Mouse (Mus musculus): ENCODE data around the gene Wdr66. TPM values are rescaled to one million over a fixed set of nuclear protein-coding genes. Genes with fewer than 3 reads are reported as not detected.
A peak's percentile ranks its signal among the peaks of the same experiment; 100 is the strongest.

The Wdr66 gene
- total and polyA plus RNA-seq, 3 experiments, result 0.52 to 2.0 (median 0.65) TPM

- H3K4me3 ChIP-seq, result no peak overlapping the region
- H3K4me1 ChIP-seq (ENCODE audit: control insufficient read depth, insufficient read depth, low read length), result peaks cover 4% of the 10 kb centered on the region
- H3K9ac ChIP-seq (ENCODE audit: low read depth, low read length), result no peak overlapping the region
- 83% methylated on average over 6 of the region's 6 CpGs for WGBS
- DNase-seq, result no peak
- no peaks in the 10 kb centered on the region for H3K27me3 ChIP-seq (ENCODE audit: control insufficient read depth, insufficient read depth, low read length)
- H3K36me3 ChIP-seq (ENCODE audit: control insufficient read depth, insufficient read depth, low read length), result no peaks in the 10 kb centered on the region
- H3K79me2 ChIP-seq (replicated peaks; ENCODE audit: control insufficient read depth, insufficient read depth, low read length), result no peaks in the 10 kb centered on the region
- intact Hi-C loops (cut with DNase I), result loop anchor here (1.0 to 2.0 kb wide), 3 partner anchors 19 to 123 kb away; partner anchors contain the start of gene Mlxip
- TF ChIP-seq POLR2A (IDR thresholded peaks at IDR 0.05; ENCODE audit: insufficient read depth, low read depth, low read length) (no peak), CTCF (IDR thresholded peaks at IDR 0.05) (no peak), EP300 (IDR thresholded peaks at IDR 0.05; ENCODE audit: insufficient read depth, low read depth, low read length) (no peak)
- H3K27ac ChIP-seq, result no peak overlapping the region; the same call in 1 of the 2 replicates
These were observed 124.0 kb downstream of the Wdr66 start for GRCm38 (mm10) chr5:123375793-123376452.

GRCm38 (mm10) chr5:123376569-123376968 lies 124.7 kb downstream of the Wdr66 start:
- Histone ChIP-seq H3K27me3 (ENCODE audit: control insufficient read depth, insufficient read depth, low read length) (no peaks in the 10 kb centered on the region), H3K27ac (peak overlapping the region; percentile 44), H3K4me1 (ENCODE audit: control insufficient read depth, insufficient read depth, low read length) (peaks cover 4% of the 10 kb centered on the region), H3K4me3 (no peak overlapping the region), H3K9ac (ENCODE audit: low read depth, low read length) (no peak overlapping the region), H3K79me2 (replicated peaks; ENCODE audit: control insufficient read depth, insufficient read depth, low read length) (no peaks in the 10 kb centered on the region), H3K36me3 (ENCODE audit: control insufficient read depth, insufficient read depth, low read length) (no peaks in the 10 kb centered on the region)
- TF ChIP-seq POLR2A (IDR thresholded peaks at IDR 0.05; ENCODE audit: insufficient read depth, low read depth, low read length) (no peak), EP300 (IDR thresholded peaks at IDR 0.05; ENCODE audit: insufficient read depth, low read depth, low read length) (no peak), CTCF (IDR thresholded peaks at IDR 0.05) (no peak)
- WGBS, result 13% methylated on average over 10 of the region's 10 CpGs
- peak; percentile 71 to 83 for DNase-seq
- intact Hi-C loops (cut with DNase I), result loop anchor here (1.0 to 2.0 kb wide), 3 partner anchors 18 to 122 kb away; partner anchors contain the start of gene Mlxip

Other genes with a start within 250 kb of the Wdr66 start
- gene Orai1, start 237.0 kb upstream of the Wdr66 start, total RNA-seq (2021), result 10 to 100 TPM; 11.7 to 15.8 TPM
- gene Orai1, start 237.0 kb upstream of the Wdr66 start, polyA plus RNA-seq (2012; rRNA removed), result 39.0 and 42.8 TPM in 2 replicates
- not detected for gene Morn3, start 205.1 kb upstream of the Wdr66 start, total RNA-seq (2021)
- not detected in 2 replicates for gene Morn3, start 205.1 kb upstream of the Wdr66 start, polyA plus RNA-seq (2012; rRNA removed)
- gene Tmem120b, start 183.7 kb upstream of the Wdr66 start, total RNA-seq (2021), result 10 to 100 TPM in 1 of 2 experiments, 1 to 10 TPM in 1; 6.6 to 10.4 TPM
- 10.3 and 10.5 TPM in 2 replicates for gene Tmem120b, start 183.7 kb upstream of the Wdr66 start, polyA plus RNA-seq (2012; rRNA removed)
- under 1 TPM; 0.64 to 0.70 TPM for gene Rhof, start 119.4 kb upstream of the Wdr66 start, total RNA-seq (2021)
- 1.6 and 2.3 TPM in 2 replicates for gene Rhof, start 119.4 kb upstream of the Wdr66 start, polyA plus RNA-seq (2012; rRNA removed)
- 10 to 100 TPM; 12.9 to 19.4 TPM for gene Setd1b, start 109.9 kb upstream of the Wdr66 start, total RNA-seq (2021)
- gene Setd1b, start 109.9 kb upstream of the Wdr66 start, polyA plus RNA-seq (2012; rRNA removed), result 6.4 and 7.4 TPM in 2 replicates
- gene Psmd9, start 82.7 kb upstream of the Wdr66 start, total RNA-seq (2021), result 10 to 100 TPM; 13.3 to 14.8 TPM
- gene Psmd9, start 82.7 kb upstream of the Wdr66 start, polyA plus RNA-seq (2012; rRNA removed), result 16.4 and 20.4 TPM in 2 replicates
- not detected for gene Hpd, start 69.4 kb upstream of the Wdr66 start, total RNA-seq (2021)
- 0.61 and 0.97 TPM in 2 replicates for gene Hpd, start 69.4 kb upstream of the Wdr66 start, polyA plus RNA-seq (2012; rRNA removed)
- gene Bcl7a, start 91.7 kb downstream of the Wdr66 start, total RNA-seq (2021), result 10 to 100 TPM in 1 of 2 experiments, 1 to 10 TPM in 1; 9.2 to 10.3 TPM
- gene Bcl7a, start 91.7 kb downstream of the Wdr66 start, polyA plus RNA-seq (2012; rRNA removed), result 6.3 and 8.3 TPM in 2 replicates
- gene Mlxip, start 142.7 kb downstream of the Wdr66 start, total RNA-seq (2021), result 10 to 100 TPM; 27.8 to 27.9 TPM
- 34.3 and 45.4 TPM in 2 replicates for gene Mlxip, start 142.7 kb downstream of the Wdr66 start, polyA plus RNA-seq (2012; rRNA removed)
- not detected for gene Lrrc43, start 237.2 kb downstream of the Wdr66 start, total RNA-seq (2021)
- gene Lrrc43, start 237.2 kb downstream of the Wdr66 start, polyA plus RNA-seq (2012; rRNA removed), result 0.43 TPM in 1 of 2 replicates, not detected in the other
- not detected for gene Il31, start 237.4 kb downstream of the Wdr66 start, total RNA-seq (2021)
- not detected in 2 replicates for gene Il31, start 237.4 kb downstream of the Wdr66 start, polyA plus RNA-seq (2012; rRNA removed)